ENCODE assay signal across 9 mouse cellular contexts in the genomic region with DNA sequence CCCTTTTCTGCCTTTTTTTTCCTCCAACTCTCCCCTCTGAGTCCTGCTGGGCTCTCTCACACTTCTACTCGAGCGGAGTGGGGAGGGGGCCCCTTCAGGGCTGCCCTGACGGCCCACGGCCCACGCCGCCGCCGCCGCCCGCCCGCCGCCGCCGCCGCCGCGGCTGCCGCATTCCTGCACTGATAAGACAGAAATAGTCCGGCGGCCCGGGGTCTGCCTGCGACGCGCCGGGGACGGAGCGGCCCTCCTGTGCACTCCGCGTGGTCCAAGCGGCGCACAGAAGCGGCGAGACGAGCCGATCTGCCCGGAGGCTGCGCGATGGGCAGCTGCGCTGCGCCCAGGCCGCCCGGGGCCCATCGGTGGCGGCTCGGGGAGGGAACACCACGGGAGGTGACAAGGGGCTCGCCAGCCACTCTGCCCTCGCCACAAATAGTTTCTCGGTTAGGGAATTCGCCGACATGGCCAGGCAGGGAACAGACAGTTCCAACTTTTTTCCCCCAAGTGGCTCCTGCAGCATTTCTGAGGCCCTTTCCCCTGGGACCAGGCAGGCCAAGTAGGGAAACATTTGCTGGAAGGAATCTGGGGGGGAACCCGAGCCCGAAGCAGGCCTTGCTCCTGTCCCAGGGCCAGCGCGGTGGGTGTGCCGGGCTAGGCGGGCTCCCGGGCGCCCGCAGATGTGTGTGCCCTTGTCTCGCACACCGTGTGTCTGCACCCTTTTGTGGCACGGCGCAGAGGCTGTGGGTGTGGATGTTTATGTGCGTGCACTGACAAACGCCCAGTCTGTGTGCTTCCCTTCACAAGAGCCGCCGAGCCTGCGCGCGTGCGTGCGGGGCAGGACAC. TPM values are rescaled to one million over a fixed set of nuclear protein-coding genes. Genes with fewer than 3 reads are reported as not detected.
DNase-seq lines count a peak whose midpoint lies in the region; ATAC-seq lines count a peak whose summit lies in the region.
"Had no signal": no experiment of that assay in that cellular context is flagged by ENCODE, and none has a peak within 500 bp of the region (broad histone marks: within the 10 kb centered on the region; RNA-seq: fewer than 3 reads in every experiment).

No protein-coding gene starts in this region.

- peak overlapping the region; percentile 47 for H3K4me3 ChIP-seq in hindbrain, embryonic 16.5 days (ENCODE audit: low read length)
- peak overlapping the region; percentile 46 for H3K4me3 ChIP-seq in liver, embryonic 12.5 days

- H3K27me3 ChIP-seq in hindbrain, embryonic 16.5 days (replicated peaks; ENCODE audit: control insufficient read depth, insufficient read depth, low read length), result no peaks in the 10 kb centered on the region
- H3K27me3 ChIP-seq in liver, embryonic 12.5 days (replicated peaks), result peaks cover 97% of the 10 kb centered on the region

- peak; percentile 9 for ATAC-seq in hindbrain, embryonic 16.5 days
- ATAC-seq in liver, embryonic 12.5 days, result no peak

- H3K27ac ChIP-seq in hindbrain, embryonic 16.5 days (ENCODE audit: low read depth, low read length), result peak overlapping the region; percentile 98
- peak overlapping the region; percentile 78 for H3K27ac ChIP-seq in liver, embryonic 12.5 days

- H3K4me1 ChIP-seq in hindbrain, embryonic 16.5 days (ENCODE audit: control insufficient read depth, insufficient read depth, low read depth, low read length), result peaks cover 77% of the 10 kb centered on the region
- H3K4me1 ChIP-seq in liver, embryonic 12.5 days, result peaks cover 37% of the 10 kb centered on the region

- 1% methylated on average over 67 of the region's 73 CpGs for WGBS in hindbrain, embryonic 16.5 days
- 1% methylated on average over 73 of the region's 73 CpGs for WGBS in liver, embryonic 12.5 days (ENCODE audit: insufficient replicate concordance)

- peak; percentile 66 for DNase-seq in cerebellum, adult 9-11 months
- no peak for DNase-seq in cerebellum, adult 9-10 months
- DNase-seq in brain, adult 2 months (ENCODE audit: low read depth, low spot score), result peak; percentile 86
- DNase-seq in gastrocnemius, adult 8-10 months (ENCODE audit: low spot score in 2 of 2), result peak; percentile 76 to 80
- DNase-seq in neural tube, embryonic 10.5 days (ENCODE audit: extremely low spot score, low spot score), result peak; percentile 85
- no peak for DNase-seq in natural killer cell, adult 2 months (ENCODE audit: low spot score in 2 of 2)

- no peaks in the 10 kb centered on the region for H3K36me3 ChIP-seq in hindbrain, embryonic 16.5 days (ENCODE audit: control insufficient read depth, insufficient read depth, low read length)
- no peaks in the 10 kb centered on the region for H3K36me3 ChIP-seq in liver, embryonic 12.5 days

- H3K9me3 ChIP-seq in hindbrain, embryonic 16.5 days (ENCODE audit: control insufficient read depth, low read length), result no peaks in the 10 kb centered on the region
- H3K9me3 ChIP-seq in liver, embryonic 12.5 days (replicated peaks), result no peaks in the 10 kb centered on the region

- peak overlapping the region; percentile 85 for H3K9ac ChIP-seq in hindbrain, embryonic 16.5 days (ENCODE audit: low read depth, low read length)
- peak overlapping the region; percentile 54 for H3K9ac ChIP-seq in liver, embryonic 12.5 days

- H3K4me2 ChIP-seq in hindbrain, embryonic 16.5 days (ENCODE audit: low read length), result peak overlapping the region; percentile 98
- H3K4me2 ChIP-seq in liver, embryonic 12.5 days, result peak overlapping the region; percentile 59

RNA-seq across cellular contexts. Expression of a gene that starts 15.6 kb away (rescaled TPM):
- total RNA-seq in gastrocnemius, adult 8-10 months (2022), result 10 to 100 TPM in 3 of 4 experiments, 1 to 10 TPM in 1; 8.5 to 14.5 (median 12.4) TPM
- 20.6 and 21.9 TPM in 2 replicates for polyA plus RNA-seq in hindbrain, embryonic 16.5 days (2015; fragmentation: Nextera tagmentation; extraction: Ambion mirVana)
- polyA plus RNA-seq in liver, embryonic 12.5 days (2016; fragmentation: Nextera tagmentation; extraction: Ambion mirVana), result 16.6 and 17.6 TPM in 2 replicates

RNA-seq across cellular contexts. Expression of a gene that starts 22.1 kb away (rescaled TPM):
- 100 to 1,000 TPM; 207 to 267 (median 221) TPM for total RNA-seq in gastrocnemius, adult 8-10 months (2022)
- polyA plus RNA-seq in hindbrain, embryonic 16.5 days (2015; fragmentation: Nextera tagmentation; extraction: Ambion mirVana), result 128 and 133 TPM in 2 replicates
- 5.8 and 8.3 TPM in 2 replicates for polyA plus RNA-seq in liver, embryonic 12.5 days (2016; fragmentation: Nextera tagmentation; extraction: Ambion mirVana)

RNA-seq across cellular contexts. Expression of a gene that starts 24.9 kb away (rescaled TPM):
- total RNA-seq in gastrocnemius, adult 8-10 months (2022), result 100 to 1,000 TPM; 114 to 132 (median 122) TPM
- polyA plus RNA-seq in hindbrain, embryonic 16.5 days (2015; fragmentation: Nextera tagmentation; extraction: Ambion mirVana), result 80.9 and 84.8 TPM in 2 replicates
- polyA plus RNA-seq in liver, embryonic 12.5 days (2016; fragmentation: Nextera tagmentation; extraction: Ambion mirVana), result 93.7 and 95.9 TPM in 2 replicates

RNA-seq across cellular contexts. Expression of a gene that starts 45.5 kb away (rescaled TPM):
- not detected for total RNA-seq in gastrocnemius, adult 8-10 months (2022)
- 0.13 and 0.15 TPM in 2 replicates for polyA plus RNA-seq in hindbrain, embryonic 16.5 days (2015; fragmentation: Nextera tagmentation; extraction: Ambion mirVana)
- polyA plus RNA-seq in liver, embryonic 12.5 days (2016; fragmentation: Nextera tagmentation; extraction: Ambion mirVana), result 0.05 TPM in 1 of 2 replicates, not detected in the other
- total RNA-seq: neutrophil, adult 5-6 weeks had no signal

Comparison
In these comparisons a context has a peak if more than half of its experiments do, and no peak if none do; other contexts are left out.
1. DNase-seq: peak in cerebellum, adult 9-11 months (single experiment), brain, adult 2 months (single experiment), gastrocnemius, adult 8-10 months (2 of 2) and neural tube, embryonic 10.5 days (single experiment); none in cerebellum, adult 9-10 months (single experiment) and natural killer cell, adult 2 months (0 of 2).
2. RNA of a gene that starts 22.1 kb away (polyA plus RNA-seq): 128 to 133 TPM in hindbrain, embryonic 16.5 days; 5.8 to 8.3 TPM in liver, embryonic 12.5 days; every median in the first group is over 10 times any median in the second.